Mouse (Mus musculus): ENCODE data around the gene Gpr108.

DNA sequence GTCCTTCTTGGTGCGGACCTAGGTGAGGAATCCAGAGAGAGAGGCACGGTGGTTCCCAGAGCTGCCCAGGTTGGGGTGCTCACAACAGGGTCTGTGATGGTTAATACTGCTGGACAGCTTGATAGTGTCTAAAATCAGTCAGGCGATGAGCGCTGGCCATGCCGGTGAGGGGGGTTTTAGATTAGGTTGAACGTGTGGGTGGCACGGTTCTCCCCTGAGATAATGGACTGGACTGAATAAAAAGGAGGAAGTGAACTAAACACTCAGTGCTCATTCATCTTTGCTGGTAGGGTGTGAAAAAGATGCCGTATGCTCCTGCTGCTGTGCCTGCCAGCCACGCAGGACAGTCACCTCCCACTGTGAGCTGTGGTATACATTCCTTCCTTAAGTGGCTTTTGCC lies 24.9 kb downstream of the Gpr108 start:
- no peak for TF ChIP-seq CTCF (conservative IDR thresholded peaks at IDR 0.05; ENCODE audit: insufficient read depth, insufficient read length, low read depth, low read length)
- no peak for TF ChIP-seq POLR2A (IDR thresholded peaks at IDR 0.05; ENCODE audit: low read depth, low read length)
